Mouse (Mus musculus): ENCODE results near the gene Xntrpc. TPM values are rescaled to one million over a fixed set of nuclear protein-coding genes. Genes with fewer than 3 reads are reported as not detected.

Gene Xntrpc
- polyA plus RNA-seq, 1 experiment from 2014 or later = 0.22 TPM

GRCm38 (mm10) chr7:102106700-102107141, 41.2 kb downstream of the Xntrpc start:
- Histone ChIP-seq H3K36me3 (no peaks in the 10 kb centered on the region), H3K9ac (peak overlapping the region; percentile 33), H3K9me3 (replicated peaks) (no peaks in the 10 kb centered on the region), H3K4me1 (replicated peaks) (peaks cover 27% of the 10 kb centered on the region), H3K27ac (no peak overlapping the region), H3K4me2 (peak overlapping the region; percentile 61), H3K27me3 (no peaks in the 10 kb centered on the region), H3K4me3 (replicated peaks) (peak overlapping the region; percentile 32)
- DNase-seq (no peak), ATAC-seq (ENCODE audit: low read depth) (no peak)
- WGBS (ENCODE audit: insufficient replicate concordance) = 21% methylated on average over 23 of the region's 23 CpGs

GRCm38 (mm10) chr7:102108206-102108605, 42.7 kb downstream of the Xntrpc start:
- Histone ChIP-seq H3K4me3 (replicated peaks) (no peak overlapping the region), H3K9ac (no peak overlapping the region), H3K27me3 (no peaks in the 10 kb centered on the region), H3K9me3 (replicated peaks) (no peaks in the 10 kb centered on the region), H3K36me3 (no peaks in the 10 kb centered on the region), H3K27ac (no peak overlapping the region), H3K4me1 (replicated peaks) (peaks cover 15% of the 10 kb centered on the region), H3K4me2 (no peak overlapping the region)
- DNase-seq (no peak), ATAC-seq (ENCODE audit: low read depth) (no peak)
- 63% methylated on average over 1 of the region's 1 CpGs for WGBS (ENCODE audit: insufficient replicate concordance)

GRCm38 (mm10) chr7:102109171-102109570, 43.7 kb downstream of the Xntrpc start, which contains the start of gene Art5:
Art5 (minus strand) TSS chr7:102109489.
- DNase-seq (no peak), ATAC-seq (ENCODE audit: low read depth) (no peak)
- WGBS (ENCODE audit: insufficient replicate concordance) = 71% methylated on average over 7 of the region's 7 CpGs
- H3K27ac ChIP-seq = no peak within 1 kb of the TSS; the same call in 1 of the 2 replicates
- no peaks in the 10 kb centered on the region for H3K27me3 ChIP-seq
- H3K4me2 ChIP-seq = no peak within 1 kb of the TSS
- H3K9ac ChIP-seq = no peak within 1 kb of the TSS
- no peaks in the 10 kb centered on the region for H3K36me3 ChIP-seq
- peaks cover 13% of the 10 kb centered on the region for H3K4me1 ChIP-seq (replicated peaks)
- no peaks in the 10 kb centered on the region for H3K9me3 ChIP-seq (replicated peaks)
- no peak within 1 kb of the TSS for H3K4me3 ChIP-seq (replicated peaks)

GRCm38 (mm10) chr7:102109746-102110145, 44.2 kb downstream of the Xntrpc start:
- H3K9ac ChIP-seq = no peak overlapping the region
- 59% methylated on average over 4 of the region's 4 CpGs for WGBS (ENCODE audit: insufficient replicate concordance)
- H3K27ac ChIP-seq = no peak overlapping the region; the same call in 1 of the 2 replicates
- no peak for DNase-seq
- no peak overlapping the region for H3K4me2 ChIP-seq
- H3K4me3 ChIP-seq (replicated peaks) = no peak overlapping the region
- no peaks in the 10 kb centered on the region for H3K36me3 ChIP-seq
- no peaks in the 10 kb centered on the region for H3K9me3 ChIP-seq (replicated peaks)
- H3K27me3 ChIP-seq = no peaks in the 10 kb centered on the region
- ATAC-seq (ENCODE audit: low read depth) = no peak
- H3K4me1 ChIP-seq (replicated peaks) = peaks cover 11% of the 10 kb centered on the region

GRCm38 (mm10) chr7:102113151-102113729, 47.7 kb downstream of the Xntrpc start:
- no peak for ATAC-seq (ENCODE audit: low read depth)
- no peak overlapping the region for H3K27ac ChIP-seq
- H3K9ac ChIP-seq = no peak overlapping the region
- no peak overlapping the region for H3K4me2 ChIP-seq
- H3K9me3 ChIP-seq (replicated peaks) = no peaks in the 10 kb centered on the region
- H3K4me3 ChIP-seq (replicated peaks) = no peak overlapping the region
- H3K27me3 ChIP-seq = no peaks in the 10 kb centered on the region
- WGBS (ENCODE audit: insufficient replicate concordance) = 73% methylated on average over 45 of the region's 45 CpGs
- peaks cover 4% of the 10 kb centered on the region; the same call in 1 of the 2 replicates for H3K36me3 ChIP-seq
- DNase-seq = no peak
- H3K4me1 ChIP-seq (replicated peaks) = peaks cover 7% of the 10 kb centered on the region; the same call in 1 of the 2 replicates

GRCm38 (mm10) chr7:102116579-102117331, 51.2 kb downstream of the Xntrpc start, which contains the start of gene Chrna10:
Chrna10 (minus strand) TSS chr7:102116828.
- Histone ChIP-seq H3K27me3 (no peaks in the 10 kb centered on the region), H3K4me1 (replicated peaks) (peaks cover 7% of the 10 kb centered on the region; the same call in 1 of the 2 replicates), H3K27ac (no peak within 1 kb of the TSS), H3K9me3 (replicated peaks) (no peaks in the 10 kb centered on the region), H3K4me3 (replicated peaks) (no peak within 1 kb of the TSS), H3K36me3 (peaks cover 38% of the 10 kb centered on the region), H3K4me2 (no peak within 1 kb of the TSS), H3K9ac (no peak within 1 kb of the TSS)
- no peak for ATAC-seq (ENCODE audit: low read depth)
- 43% methylated on average over 7 of the region's 7 CpGs for WGBS (ENCODE audit: insufficient replicate concordance)
- no peak for DNase-seq

- H3K9me3 ChIP-seq (replicated peaks) = no peaks in the 10 kb centered on the region
- no peak overlapping the region for H3K27ac ChIP-seq
- ATAC-seq (ENCODE audit: low read depth) (no peak), DNase-seq (no peak)
- no peak overlapping the region for H3K4me2 ChIP-seq
- no peak overlapping the region for H3K4me3 ChIP-seq (replicated peaks)
- peaks cover 44% of the 10 kb centered on the region for H3K36me3 ChIP-seq
- H3K9ac ChIP-seq = no peak overlapping the region
- no peaks in the 10 kb centered on the region for H3K27me3 ChIP-seq
- WGBS (ENCODE audit: insufficient replicate concordance) = 70% methylated on average over 6 of the region's 6 CpGs
- peaks cover 7% of the 10 kb centered on the region; the same call in 1 of the 2 replicates for H3K4me1 ChIP-seq (replicated peaks)
Measured at GRCm38 (mm10) chr7:102117382-102117781, 51.9 kb downstream of the Xntrpc start.

- Histone ChIP-seq H3K9ac (no peak overlapping the region), H3K27me3 (no peaks in the 10 kb centered on the region), H3K4me3 (replicated peaks) (no peak overlapping the region), H3K36me3 (peaks cover 74% of the 10 kb centered on the region), H3K4me2 (no peak overlapping the region), H3K27ac (no peak overlapping the region), H3K9me3 (replicated peaks) (no peaks in the 10 kb centered on the region), H3K4me1 (replicated peaks) (no peaks in the 10 kb centered on the region)
- ATAC-seq (ENCODE audit: low read depth) (no peak), DNase-seq (no peak)
- 84% methylated on average over 10 of the region's 10 CpGs for WGBS (ENCODE audit: insufficient replicate concordance)
Measured at GRCm38 (mm10) chr7:102120326-102120725, 54.8 kb downstream of the Xntrpc start.

GRCm38 (mm10) chr7:102132395-102132794, 66.9 kb downstream of the Xntrpc start:
- no peak overlapping the region for H3K4me2 ChIP-seq
- H3K4me1 ChIP-seq (replicated peaks) = no peaks in the 10 kb centered on the region
- no peaks in the 10 kb centered on the region for H3K9me3 ChIP-seq (replicated peaks)
- DNase-seq (no peak), ATAC-seq (ENCODE audit: low read depth) (no peak)
- no peaks in the 10 kb centered on the region for H3K27me3 ChIP-seq
- H3K9ac ChIP-seq = no peak overlapping the region
- no peak overlapping the region for H3K4me3 ChIP-seq (replicated peaks)
- peaks cover 82% of the 10 kb centered on the region for H3K36me3 ChIP-seq
- WGBS (ENCODE audit: insufficient replicate concordance) = 90% methylated on average over 4 of the region's 4 CpGs
- H3K27ac ChIP-seq = no peak overlapping the region

GRCm38 (mm10) chr7:102137464-102137863, 72.0 kb downstream of the Xntrpc start:
- no peaks in the 10 kb centered on the region for H3K9me3 ChIP-seq (replicated peaks)
- H3K27ac ChIP-seq = no peak overlapping the region
- H3K4me1 ChIP-seq (replicated peaks) = no peaks in the 10 kb centered on the region
- H3K27me3 ChIP-seq = no peaks in the 10 kb centered on the region
- peak; percentile 37 for DNase-seq
- no peak overlapping the region for H3K9ac ChIP-seq
- no peak for ATAC-seq (ENCODE audit: low read depth)
- peaks cover 83% of the 10 kb centered on the region for H3K36me3 ChIP-seq
- WGBS (ENCODE audit: insufficient replicate concordance) = 66% methylated on average over 1 of the region's 1 CpGs
- no peak overlapping the region for H3K4me2 ChIP-seq
- no peak overlapping the region for H3K4me3 ChIP-seq (replicated peaks)

GRCm38 (mm10) chr7:102137898-102138297, 72.4 kb downstream of the Xntrpc start:
- Histone ChIP-seq H3K27ac (no peak overlapping the region), H3K4me2 (no peak overlapping the region), H3K4me3 (replicated peaks) (no peak overlapping the region), H3K9ac (no peak overlapping the region), H3K4me1 (replicated peaks) (no peaks in the 10 kb centered on the region), H3K9me3 (replicated peaks) (no peaks in the 10 kb centered on the region), H3K36me3 (peaks cover 81% of the 10 kb centered on the region), H3K27me3 (no peaks in the 10 kb centered on the region)
- DNase-seq = no peak
- 92% methylated on average over 5 of the region's 5 CpGs for WGBS (ENCODE audit: insufficient replicate concordance)
- ATAC-seq (ENCODE audit: low read depth) = no peak

Measured in liver, embryonic 13.5 days (tissue).